Mouse (Mus musculus) intestine, postnatal 0 days (tissue): ENCODE results near the gene Phf24. TPM values are rescaled to one million over a fixed set of nuclear protein-coding genes. Genes with fewer than 3 reads are reported as not detected.

Experiments
- ATAC-seq: fragments of 200-750 bp; cut with Nextera tagmentation; 2 replicates; pipeline ENCODE4 v1.8.0; 2017; ENCODE audit warnings: mild to moderate bottlenecking, moderate TSS enrichment, moderate library complexity
- H3K27ac ChIP-seq: fragments of 300-500 bp; sonication (generic); 2 replicates; pipeline ENCODE4 v1.5.1; 2014; ENCODE audit warnings: mild to moderate bottlenecking, low read depth, low read length, moderate library complexity
- H3K27me3 ChIP-seq: fragments of 300-500 bp; sonication (generic); replicated peaks from 2 replicates; pipeline ENCODE4 v1.6.1; 2014; ENCODE audit warnings: low read length, mixed read lengths; ENCODE audit not compliant: control insufficient read depth, insufficient read depth
- H3K36me3 ChIP-seq: fragments of 300-500 bp; sonication (generic); 2 replicates; pipeline ENCODE4 v1.6.1; 2014; ENCODE audit warnings: mild to moderate bottlenecking, moderate library complexity; ENCODE audit not compliant: control insufficient read depth, insufficient read depth
- H3K4me1 ChIP-seq: fragments of 300-500 bp; sonication (generic); replicated peaks from 2 replicates; pipeline ENCODE4 v1.6.1; 2014; ENCODE audit warnings: antibody characterized with exemption, low read length, mixed read lengths; ENCODE audit not compliant: control insufficient read depth, insufficient read depth
- H3K4me2 ChIP-seq: fragments of 300-500 bp; sonication (generic); replicated peaks from 2 replicates; pipeline ENCODE4 v1.6.1; 2014; ENCODE audit warnings: low read depth, mild to moderate bottlenecking, moderate library complexity
- H3K4me3 ChIP-seq: fragments of 300-500 bp; sonication (generic); 2 replicates; pipeline ENCODE4 v1.5.1; 2014; ENCODE audit warnings: low read depth, low read length
- H3K9ac ChIP-seq: fragments of 300-500 bp; sonication (generic); 2 replicates; pipeline ENCODE4 v1.6.1; 2014; ENCODE audit warnings: mild to moderate bottlenecking, low read depth, low read length
- H3K9me3 ChIP-seq: fragments of 300-500 bp; sonication (generic); 2 replicates; pipeline ENCODE4 v1.6.1; 2016; ENCODE audit warnings: mixed run types; ENCODE audit not compliant: control insufficient read depth
- CTCF ChIP-seq: sonication (generic); IDR thresholded peaks from 2 replicates; pipeline ENCODE4 v1.5.1; 2016; ENCODE audit warnings: low read depth, mild to moderate bottlenecking, control low read depth, antibody characterized with exemption, moderate library complexity
- WGBS: fragments of 180-500 bp; shearing (Covaris S2); extraction: QIAGEN DNeasy Blood & Tissue Kit; methylation state at CpG from one replicate; pipeline ENCODE4 v1.1.7; 2014; 5-methylcytosine and 5-hydroxymethylcytosine counted together
- polyA plus RNA-seq: library from polyadenylated mRNA; unstranded; fragments of >200 nt; fragmentation: Nextera tagmentation; extraction: Ambion mirVana; gene quantifications from 2 replicates; pipeline ENCODE4 v1.2.1, GENCODE M21; 2015

Phf24 gene
- polyA plus RNA-seq, 1 experiment from 2014 or later: 1.0 TPM

GRCm38 (mm10) chr4:42874134-42874533 lies 42.3 kb upstream of the Phf24 start, which contains the start of gene Fam205c:
Gene Fam205c, minus strand, starts transcription at chr4:42874234.
- Histone ChIP-seq H3K36me3 (no peaks in the 10 kb centered on the region), H3K4me2 (no peak within 1 kb of the TSS), H3K9me3 (no peaks in the 10 kb centered on the region), H3K4me3 (no peak within 1 kb of the TSS), H3K9ac (no peak within 1 kb of the TSS), H3K27me3 (no peaks in the 10 kb centered on the region), H3K4me1 (no peaks in the 10 kb centered on the region), H3K27ac (no peak within 1 kb of the TSS)
- TF ChIP-seq CTCF: no peak
- 77% methylated on average over 7 of the region's 7 CpGs for WGBS
- ATAC-seq: no peak

- ATAC-seq: peak; percentile 57; the same call in 1 of the 2 replicates
- no peaks in the 10 kb centered on the region for H3K27me3 ChIP-seq
- H3K27ac ChIP-seq: no peak overlapping the region
- H3K9ac ChIP-seq: no peak overlapping the region
- no peak overlapping the region for H3K4me2 ChIP-seq
- TF ChIP-seq CTCF: peak; percentile 82
- H3K4me3 ChIP-seq: no peak overlapping the region
- H3K36me3 ChIP-seq: no peaks in the 10 kb centered on the region
- H3K9me3 ChIP-seq: no peaks in the 10 kb centered on the region
- no peaks in the 10 kb centered on the region for H3K4me1 ChIP-seq
- WGBS: 35% methylated on average over 5 of the region's 5 CpGs
Measured at GRCm38 (mm10) chr4:42876586-42877291, 39.7 kb upstream of the Phf24 start.

- no peak for TF ChIP-seq CTCF
- Histone ChIP-seq H3K27me3 (no peaks in the 10 kb centered on the region), H3K27ac (no peak overlapping the region), H3K4me2 (no peak overlapping the region), H3K36me3 (no peaks in the 10 kb centered on the region), H3K9ac (no peak overlapping the region), H3K9me3 (no peaks in the 10 kb centered on the region), H3K4me1 (no peaks in the 10 kb centered on the region), H3K4me3 (no peak overlapping the region)
- 63% methylated on average over 2 of the region's 2 CpGs for WGBS
- no peak for ATAC-seq
Measured at GRCm38 (mm10) chr4:42877657-42878056, 38.8 kb upstream of the Phf24 start.

GRCm38 (mm10) chr4:42879829-42880676 lies 36.4 kb upstream of the Phf24 start:
- H3K36me3 ChIP-seq: no peaks in the 10 kb centered on the region
- no peaks in the 10 kb centered on the region for H3K9me3 ChIP-seq
- no peak for TF ChIP-seq CTCF
- H3K27ac ChIP-seq: no peak overlapping the region; the same call in 1 of the 2 replicates
- no peaks in the 10 kb centered on the region for H3K27me3 ChIP-seq
- no peak for ATAC-seq
- H3K9ac ChIP-seq: no peak overlapping the region
- WGBS: 78% methylated on average over 16 of the region's 16 CpGs
- H3K4me1 ChIP-seq: no peaks in the 10 kb centered on the region
- H3K4me3 ChIP-seq: no peak overlapping the region
- no peak overlapping the region for H3K4me2 ChIP-seq

- no peaks in the 10 kb centered on the region for H3K9me3 ChIP-seq
- H3K27me3 ChIP-seq: no peaks in the 10 kb centered on the region
- no peak for ATAC-seq
- 31% methylated on average over 1 of the region's 1 CpGs for WGBS
- no peak overlapping the region for H3K9ac ChIP-seq
- no peak overlapping the region for H3K4me2 ChIP-seq
- no peak for TF ChIP-seq CTCF
- H3K4me3 ChIP-seq: no peak overlapping the region
- H3K36me3 ChIP-seq: no peaks in the 10 kb centered on the region
- no peak overlapping the region for H3K27ac ChIP-seq
- no peaks in the 10 kb centered on the region for H3K4me1 ChIP-seq
Measured at GRCm38 (mm10) chr4:42880677-42880948, 35.8 kb upstream of the Phf24 start.

- Histone ChIP-seq H3K9me3 (no peaks in the 10 kb centered on the region), H3K9ac (no peak overlapping the region), H3K27me3 (no peaks in the 10 kb centered on the region), H3K36me3 (no peaks in the 10 kb centered on the region), H3K4me2 (no peak overlapping the region), H3K4me1 (no peaks in the 10 kb centered on the region), H3K4me3 (no peak overlapping the region), H3K27ac (no peak overlapping the region)
- ATAC-seq: no peak
- 89% methylated on average over 6 of the region's 6 CpGs for WGBS
- TF ChIP-seq CTCF: no peak
Measured at GRCm38 (mm10) chr4:42886926-42887325, 29.5 kb upstream of the Phf24 start.
